Mouse (Mus musculus) urinary bladder, adult 2 months (tissue): Measurements from ENCODE around the gene Slc4a11. TPM values are rescaled to one million over a fixed set of nuclear protein-coding genes. Genes with fewer than 3 reads are reported as not detected.
"Not testable (repeated sequence)": the region's sequence is repeated elsewhere in the genome, so short reads cannot be mapped to it uniquely, and the experiment has no call there.

Experiments
- DNase-seq: peaks from one replicate; pipeline ENCODE4 v3.0.0; 2022; ENCODE audit warnings: low spot score
- polyA plus RNA-seq: library from polyadenylated mRNA; depleted of rRNA; stranded (reverse); fragments of >200 nt; gene quantifications from 2 replicates; pipeline ENCODE4 v1.2.3, GENCODE M21; 2012

The Slc4a11 gene
- polyA plus RNA-seq, 1 experiment: 0.77 TPM

GRCm38 (mm10) chr2:130679899-130680298 lies 17.4 kb downstream of the Slc4a11 start:
- DNase-seq: no peak

- no peak for DNase-seq
Measured at GRCm38 (mm10) chr2:130679154-130679553, 18.2 kb downstream of the Slc4a11 start.

- no peak for DNase-seq
Measured at GRCm38 (mm10) chr2:130677211-130677610, 20.1 kb downstream of the Slc4a11 start.

GRCm38 (mm10) chr2:130667559-130667958 lies 29.8 kb downstream of the Slc4a11 start, which contains the start of gene Itpa:
Gene Itpa (plus strand): TSS chr2:130667610.
- DNase-seq: peak; percentile 67

- DNase-seq: peak; percentile 89
Measured at GRCm38 (mm10) chr2:130664102-130664701, 33.1 kb downstream of the Slc4a11 start, which contains the start of gene Ddrgk1. Gene Ddrgk1 (minus strand): TSS chr2:130664659.

GRCm38 (mm10) chr2:130663342-130663741 lies 34.0 kb downstream of the Slc4a11 start:
- DNase-seq: no peak

GRCm38 (mm10) chr2:130658530-130658929 lies 38.8 kb downstream of the Slc4a11 start:
- no peak for DNase-seq

GRCm38 (mm10) chr2:130657541-130657940 lies 39.8 kb downstream of the Slc4a11 start:
- no peak for DNase-seq

- DNase-seq: no peak
Measured at GRCm38 (mm10) chr2:130656536-130656935, 40.8 kb downstream of the Slc4a11 start.

GRCm38 (mm10) chr2:130655660-130656339 lies 41.5 kb downstream of the Slc4a11 start:
- no peak for DNase-seq

GRCm38 (mm10) chr2:130653760-130654159 lies 43.6 kb downstream of the Slc4a11 start:
- no peak for DNase-seq

- DNase-seq: no peak
Measured at GRCm38 (mm10) chr2:130653303-130653702, 44.0 kb downstream of the Slc4a11 start.

GRCm38 (mm10) chr2:130649028-130649427 lies 48.3 kb downstream of the Slc4a11 start:
- not testable (repeated sequence) for DNase-seq

- no peak for DNase-seq
Measured at GRCm38 (mm10) chr2:130645198-130645597, 52.1 kb downstream of the Slc4a11 start.

- peak; percentile 88 for DNase-seq
Measured at GRCm38 (mm10) chr2:130642684-130643369, 54.5 kb downstream of the Slc4a11 start, which contains the start of gene Lzts3. Gene Lzts3 (minus strand): TSS chr2:130642803.

- no peak for DNase-seq
Measured at GRCm38 (mm10) chr2:130642197-130642660, 55.1 kb downstream of the Slc4a11 start.

GRCm38 (mm10) chr2:130641351-130642025 lies 55.8 kb downstream of the Slc4a11 start:
- no peak for DNase-seq

GRCm38 (mm10) chr2:130639276-130639675 lies 58.0 kb downstream of the Slc4a11 start:
- no peak for DNase-seq

GRCm38 (mm10) chr2:130638101-130638611 lies 59.2 kb downstream of the Slc4a11 start:
- DNase-seq: no peak

- no peak for DNase-seq
Measured at GRCm38 (mm10) chr2:130635847-130636246, 61.5 kb downstream of the Slc4a11 start.

GRCm38 (mm10) chr2:130634739-130635411 lies 62.4 kb downstream of the Slc4a11 start:
- no peak for DNase-seq
